Mouse (Mus musculus) kidney, postnatal 0 days (tissue): Measurements from ENCODE around the gene Cys1. TPM values are rescaled to one million over a fixed set of nuclear protein-coding genes. Genes with fewer than 3 reads are reported as not detected.
A peak's percentile ranks its signal among the peaks of the same experiment; 100 is the strongest.

Experiments
- ATAC-seq: fragments of 200-750 bp; cut with Nextera tagmentation; replicated peaks from 2 replicates; pipeline ENCODE4 v1.8.0; 2017; ENCODE audit warnings: low read depth, moderate number of reproducible peaks, moderate TSS enrichment, moderate library complexity; ENCODE audit not compliant: low FRiP score
- DNase-seq: peaks from one replicate; pipeline ENCODE4 v3.0.0-alpha.2; 2016; ENCODE audit warnings: low spot score
- H3K27ac ChIP-seq: fragments of 300-500 bp; sonication (generic); 2 replicates; pipeline ENCODE4 v1.5.1; 2014; ENCODE audit warnings: mild to moderate bottlenecking
- H3K27me3 ChIP-seq: fragments of 300-500 bp; sonication (generic); 2 replicates; pipeline ENCODE4 v1.6.1; 2014; ENCODE audit warnings: low read length, mixed read lengths; ENCODE audit not compliant: insufficient read depth
- H3K36me3 ChIP-seq: fragments of 300-500 bp; sonication (generic); 2 replicates; pipeline ENCODE4 v1.6.1; 2014; ENCODE audit warnings: low read length, mixed read lengths; ENCODE audit not compliant: insufficient read depth
- H3K4me1 ChIP-seq: fragments of 300-500 bp; sonication (generic); replicated peaks from 2 replicates; pipeline ENCODE4 v1.6.1; 2014; ENCODE audit warnings: antibody characterized with exemption, low read length, mixed read lengths; ENCODE audit not compliant: insufficient read depth
- H3K4me2 ChIP-seq: fragments of 300-500 bp; sonication (generic); 2 replicates; pipeline ENCODE4 v1.6.1; 2014; ENCODE audit warnings: mild to moderate bottlenecking, low read length, moderate library complexity, mixed read lengths
- H3K4me3 ChIP-seq: fragments of 300-500 bp; sonication (generic); replicated peaks from 2 replicates; pipeline ENCODE4 v1.5.1; 2014; ENCODE audit warnings: low read depth, low read length
- H3K9ac ChIP-seq: fragments of 300-500 bp; sonication (generic); 2 replicates; pipeline ENCODE4 v1.6.1; 2014; ENCODE audit warnings: low read depth, low read length
- H3K9me3 ChIP-seq: fragments of 300-500 bp; sonication (generic); replicated peaks from 2 replicates; pipeline ENCODE4 v1.6.1; 2016; ENCODE audit warnings: low read length, inconsistent platforms, mixed read lengths
- CTCF ChIP-seq: IDR thresholded peaks from 2 replicates; pipeline ENCODE4 v1.5.1; 2016; ENCODE audit warnings: antibody characterized with exemption, low read depth, mild to moderate bottlenecking, moderate library complexity
- WGBS: fragments of 180-500 bp; shearing (Covaris S2); extraction: QIAGEN DNeasy Blood & Tissue Kit; methylation state at CpG from one replicate; pipeline ENCODE4 v1.1.7; 2014; 5-methylcytosine and 5-hydroxymethylcytosine counted together
- polyA plus RNA-seq: library from polyadenylated mRNA; unstranded; fragments of >200 nt; fragmentation: Nextera tagmentation; extraction: Ambion mirVana; gene quantifications from 2 replicates; pipeline ENCODE4 v1.2.1, GENCODE M21; 2015

The Cys1 gene
- polyA plus RNA-seq, 1 experiment from 2014 or later, result 16.4 TPM

- Histone ChIP-seq H3K27ac (no peak overlapping the region), H3K4me2 (no peak overlapping the region), H3K4me3 (no peak overlapping the region), H3K36me3 (no peaks in the 10 kb centered on the region), H3K27me3 (no peaks in the 10 kb centered on the region), H3K9ac (no peak overlapping the region), H3K4me1 (no peaks in the 10 kb centered on the region), H3K9me3 (no peaks in the 10 kb centered on the region)
- peak; percentile 31; the same call in 1 of the 2 replicates for ATAC-seq
- TF ChIP-seq CTCF, result no peak
- DNase-seq, result no peak
- WGBS, result 55% methylated on average over 3 of the region's 3 CpGs
Measured at GRCm38 (mm10) chr12:24627215-24627614, 54.4 kb downstream of the Cys1 start.

GRCm38 (mm10) chr12:24626401-24626800 is 55.2 kb downstream of the Cys1 start:
- TF ChIP-seq CTCF, result no peak
- Histone ChIP-seq H3K4me2 (no peak overlapping the region), H3K27ac (no peak overlapping the region), H3K27me3 (no peaks in the 10 kb centered on the region), H3K4me3 (no peak overlapping the region), H3K36me3 (no peaks in the 10 kb centered on the region), H3K9ac (no peak overlapping the region), H3K9me3 (no peaks in the 10 kb centered on the region), H3K4me1 (no peaks in the 10 kb centered on the region)
- WGBS, result 83% methylated on average over 5 of the region's 5 CpGs
- no peak for DNase-seq
- no peak for ATAC-seq

- no peak for DNase-seq
- Histone ChIP-seq H3K4me2 (no peak overlapping the region), H3K9me3 (no peaks in the 10 kb centered on the region), H3K4me1 (no peaks in the 10 kb centered on the region), H3K36me3 (no peaks in the 10 kb centered on the region), H3K4me3 (no peak overlapping the region), H3K27ac (no peak overlapping the region), H3K9ac (no peak overlapping the region), H3K27me3 (no peaks in the 10 kb centered on the region)
- no peak for TF ChIP-seq CTCF
- no peak for ATAC-seq
- WGBS, result 73% methylated on average over 12 of the region's 12 CpGs
Measured at GRCm38 (mm10) chr12:24623486-24624251, 57.9 kb downstream of the Cys1 start.

- Histone ChIP-seq H3K4me1 (no peaks in the 10 kb centered on the region), H3K9ac (no peak overlapping the region), H3K27me3 (no peaks in the 10 kb centered on the region), H3K27ac (no peak overlapping the region), H3K9me3 (no peaks in the 10 kb centered on the region), H3K36me3 (no peaks in the 10 kb centered on the region), H3K4me2 (no peak overlapping the region), H3K4me3 (no peak overlapping the region)
- ATAC-seq (no peak), DNase-seq (no peak)
- no peak for TF ChIP-seq CTCF
- 78% methylated on average over 4 of the region's 4 CpGs for WGBS
Measured at GRCm38 (mm10) chr12:24619436-24619835, 62.2 kb downstream of the Cys1 start.

Other genes with a start within 250 kb of the Cys1 start
- 27.6 and 28.5 TPM in 2 replicates for gene Taf1b, start 183.5 kb downstream of the Cys1 start, polyA plus RNA-seq
- 2.3 and 2.8 TPM in 2 replicates for gene Grhl1, start 109.5 kb downstream of the Cys1 start, polyA plus RNA-seq
- gene Klf11, start 30.5 kb downstream of the Cys1 start, polyA plus RNA-seq, result 15.4 and 17.2 TPM in 2 replicates
- 101 and 136 TPM in 2 replicates for gene Rrm2, start 26.4 kb upstream of the Cys1 start, polyA plus RNA-seq
- gene Mboat2, start 149.1 kb upstream of the Cys1 start, polyA plus RNA-seq, result 44.5 and 50.8 TPM in 2 replicates